Mouse (Mus musculus) neural tube, embryonic 13.5 days (tissue): ENCODE measurements at regions not wholly inside any gene's neighbourhood (a gene's known extent, or its start where the extent isn't known, plus 50 kb on each side); places are given as distances from the start of the nearest gene placed in this dataset.

Experiments used
- ATAC-seq: fragments of 200-750 bp; cut with Nextera tagmentation; 2 replicates; pipeline ENCODE4 v1.8.0; 2017; ENCODE audit warnings: low read depth, mild to moderate bottlenecking, moderate TSS enrichment, moderate library complexity
- H3K27ac ChIP-seq: fragments of 300-500 bp; sonication (generic); replicated peaks from 2 replicates; pipeline ENCODE4 v1.5.1; 2015; ENCODE audit warnings: moderate library complexity, mild to moderate bottlenecking, inconsistent platforms
- H3K27me3 ChIP-seq: fragments of 300-500 bp; sonication (generic); 2 replicates; pipeline ENCODE4 v1.6.1; 2015; ENCODE audit warnings: mild to moderate bottlenecking, inconsistent platforms
- H3K36me3 ChIP-seq: fragments of 300-500 bp; sonication (generic); 2 replicates; pipeline ENCODE4 v1.6.1; 2015; ENCODE audit warnings: mild to moderate bottlenecking, inconsistent platforms
- H3K4me1 ChIP-seq: fragments of 300-500 bp; sonication (generic); replicated peaks from 2 replicates; pipeline ENCODE4 v1.6.1; 2015; ENCODE audit warnings: inconsistent platforms
- H3K4me2 ChIP-seq: fragments of 300-500 bp; sonication (generic); 2 replicates; pipeline ENCODE4 v1.6.1; 2015; ENCODE audit warnings: inconsistent platforms, mild to moderate bottlenecking, moderate library complexity
- H3K4me3 ChIP-seq: fragments of 300-500 bp; sonication (generic); 2 replicates; pipeline ENCODE4 v1.5.1; 2015; ENCODE audit warnings: mild to moderate bottlenecking, inconsistent platforms
- H3K9ac ChIP-seq: fragments of 300-500 bp; sonication (generic); 2 replicates; pipeline ENCODE4 v1.6.1; 2015; ENCODE audit warnings: moderate library complexity, mild to moderate bottlenecking, inconsistent platforms
- H3K9me3 ChIP-seq: fragments of 300-500 bp; sonication (generic); 2 replicates; pipeline ENCODE4 v1.6.1; 2016; ENCODE audit warnings: inconsistent platforms
- WGBS: fragments of 180-500 bp; shearing (Covaris S2); methylation state at CpG from one replicate; pipeline ENCODE4 v1.1.7; 2015; 5-methylcytosine and 5-hydroxymethylcytosine counted together

DNA sequence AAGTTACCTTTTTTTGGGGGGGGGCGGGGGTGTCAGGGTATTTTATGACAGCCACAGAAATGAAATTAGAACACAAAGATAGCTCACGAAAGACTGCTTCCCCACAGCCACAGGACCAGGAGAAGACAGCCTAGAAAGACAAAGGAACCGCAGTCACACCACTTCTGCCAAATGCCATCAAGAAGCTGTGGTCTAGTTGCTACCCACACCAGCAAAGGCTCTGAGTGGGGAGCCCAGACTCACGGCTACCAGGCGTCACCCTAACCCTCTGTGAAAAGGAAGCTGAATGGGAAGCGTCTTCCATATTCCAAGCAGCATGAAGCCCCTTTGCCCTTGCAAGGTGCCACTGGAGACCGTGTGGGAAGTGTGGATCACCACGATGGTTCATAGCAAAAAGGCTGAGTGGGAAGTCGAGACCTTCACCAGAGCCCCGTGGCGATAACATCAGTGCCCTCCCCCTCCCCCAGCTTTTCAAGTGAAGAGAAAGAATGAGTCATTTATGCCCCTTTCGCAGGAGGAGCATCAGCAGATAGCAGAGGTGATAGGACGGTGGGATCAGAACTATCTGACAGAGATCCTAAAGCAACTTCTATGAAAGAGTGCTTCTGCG lies 91.3 kb upstream of the Spdye4c start:
- Histone ChIP-seq H3K9ac (no peak overlapping the region), H3K27me3 (no peaks in the 10 kb centered on the region), H3K4me1 (no peaks in the 10 kb centered on the region), H3K27ac (no peak overlapping the region), H3K4me3 (no peak overlapping the region), H3K9me3 (no peaks in the 10 kb centered on the region), H3K4me2 (no peak overlapping the region), H3K36me3 (no peaks in the 10 kb centered on the region)
- 87% methylated on average over 14 of the region's 14 CpGs for WGBS
- ATAC-seq = no peak

GRCm38 (mm10) chr2:128502676-128503075 lies 88.3 kb upstream of the Spdye4c start:
- ATAC-seq = no peak
- 79% methylated on average over 4 of the region's 4 CpGs for WGBS

GRCm38 (mm10) chr2:128503136-128503935 lies 87.7 kb upstream of the Spdye4c start:
- Histone ChIP-seq H3K27ac (no peak overlapping the region), H3K4me2 (no peak overlapping the region), H3K9me3 (no peaks in the 10 kb centered on the region), H3K9ac (no peak overlapping the region), H3K4me3 (no peak overlapping the region), H3K4me1 (no peaks in the 10 kb centered on the region), H3K27me3 (no peaks in the 10 kb centered on the region), H3K36me3 (no peaks in the 10 kb centered on the region)
- 82% methylated on average over 2 of the region's 2 CpGs for WGBS
- ATAC-seq = no peak

More at GRCm38 (mm10) chr2:128502676-128503075, 88.3 kb upstream of the Spdye4c start:
- no peak overlapping the region for H3K4me3 ChIP-seq
- no peaks in the 10 kb centered on the region for H3K27me3 ChIP-seq
- H3K9ac ChIP-seq = no peak overlapping the region
- no peaks in the 10 kb centered on the region for H3K4me1 ChIP-seq
- no peaks in the 10 kb centered on the region for H3K36me3 ChIP-seq
- no peak overlapping the region for H3K4me2 ChIP-seq
- H3K9me3 ChIP-seq = no peaks in the 10 kb centered on the region
- H3K27ac ChIP-seq = no peak overlapping the region

DNA sequence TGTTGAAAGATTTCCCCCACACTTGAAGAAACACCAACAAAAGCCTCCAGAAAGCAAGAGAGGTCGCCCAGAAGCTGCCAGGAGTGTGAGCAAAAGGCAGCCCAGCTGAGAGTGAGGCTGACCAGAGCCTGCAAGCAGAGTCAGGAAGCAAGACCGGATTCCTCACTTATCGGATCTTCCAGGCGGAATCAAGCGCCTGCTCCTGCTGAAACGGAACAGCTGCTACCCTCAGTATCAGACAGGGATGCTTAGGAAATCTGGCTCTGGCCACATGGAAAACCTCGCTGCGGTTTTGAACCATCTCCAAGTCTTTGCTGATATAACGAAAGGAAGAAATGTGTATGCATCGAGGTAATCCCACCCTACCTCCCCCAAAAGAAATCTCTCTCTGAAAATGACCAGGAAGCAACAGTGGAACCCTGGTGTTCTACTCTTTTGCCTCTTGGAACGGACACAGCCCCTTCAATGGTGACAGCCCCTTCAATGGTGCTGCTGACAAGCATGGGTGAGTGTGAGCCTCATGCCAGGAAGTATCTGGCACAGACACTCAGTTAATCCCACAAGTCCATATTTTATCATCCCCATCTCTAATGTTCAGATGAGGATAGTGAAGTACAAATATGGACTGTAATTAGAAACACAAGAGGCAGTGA lies 83.3 kb upstream of the Spdye4c start:
- 76% methylated on average over 11 of the region's 11 CpGs for WGBS

DNA sequence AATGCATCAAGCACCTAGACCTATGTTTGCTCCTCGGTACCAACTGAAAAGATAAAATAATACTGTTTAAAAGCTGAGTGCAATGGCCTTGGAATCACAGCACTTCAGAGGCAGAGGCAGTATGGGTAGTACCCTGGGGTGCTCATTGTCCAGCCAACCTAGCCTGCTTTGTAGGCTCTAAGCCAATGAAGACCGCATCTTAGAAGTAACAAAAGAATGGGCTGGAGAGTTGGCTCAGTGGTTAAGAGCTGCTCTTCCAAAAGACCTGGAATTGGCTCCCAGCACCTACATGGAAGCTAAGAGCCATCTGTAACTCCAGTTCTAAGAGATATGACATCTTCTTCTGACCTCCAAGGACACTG lies 82.8 kb upstream of the Spdye4c start:
- Histone ChIP-seq H3K36me3 (no peaks in the 10 kb centered on the region), H3K9me3 (no peaks in the 10 kb centered on the region), H3K9ac (no peak overlapping the region), H3K4me3 (no peak overlapping the region), H3K27me3 (no peaks in the 10 kb centered on the region), H3K27ac (no peak overlapping the region), H3K4me2 (no peak overlapping the region), H3K4me1 (no peaks in the 10 kb centered on the region)
- 81% methylated on average over 2 of the region's 2 CpGs for WGBS
- no peak for ATAC-seq

More for the DNA sequence above, 83.3 kb upstream of the Spdye4c start:
- ATAC-seq = no peak
- Histone ChIP-seq H3K9ac (no peak overlapping the region), H3K27ac (no peak overlapping the region), H3K9me3 (no peaks in the 10 kb centered on the region), H3K4me2 (no peak overlapping the region), H3K4me3 (no peak overlapping the region), H3K4me1 (no peaks in the 10 kb centered on the region), H3K27me3 (no peaks in the 10 kb centered on the region), H3K36me3 (no peaks in the 10 kb centered on the region)

DNA sequence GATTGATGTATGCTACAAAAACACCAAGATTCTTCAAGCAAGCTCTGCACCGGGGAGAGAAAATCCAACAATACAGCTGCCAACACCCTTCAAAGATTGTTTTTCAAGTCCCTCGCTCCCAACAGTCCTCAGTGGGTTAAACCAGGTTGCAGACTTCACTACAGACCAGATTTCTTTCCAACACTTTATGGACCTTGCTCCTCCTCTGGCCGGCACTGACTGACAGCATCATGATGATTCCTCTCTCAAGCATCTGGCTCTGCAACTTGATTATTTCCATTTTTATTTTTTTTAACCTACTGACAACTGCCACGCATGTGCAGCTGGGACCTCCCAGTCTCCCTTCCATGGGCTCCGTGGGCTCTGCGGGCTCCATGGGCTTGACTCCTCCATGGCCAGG lies 79.7 kb upstream of the Spdye4c start:
- Histone ChIP-seq H3K4me2 (no peak overlapping the region), H3K27me3 (no peaks in the 10 kb centered on the region), H3K9ac (no peak overlapping the region), H3K4me1 (no peaks in the 10 kb centered on the region), H3K36me3 (no peaks in the 10 kb centered on the region), H3K4me3 (no peak overlapping the region), H3K27ac (no peak overlapping the region), H3K9me3 (no peaks in the 10 kb centered on the region)
- 73% methylated on average over 6 of the region's 6 CpGs for WGBS
- no peak for ATAC-seq

GRCm38 (mm10) chr2:128512852-128513251 lies 78.2 kb upstream of the Spdye4c start:
- H3K4me2 ChIP-seq = no peak overlapping the region
- no peak for ATAC-seq
- H3K27ac ChIP-seq = no peak overlapping the region
- H3K36me3 ChIP-seq = no peaks in the 10 kb centered on the region
- no peaks in the 10 kb centered on the region for H3K4me1 ChIP-seq
- no peak overlapping the region for H3K4me3 ChIP-seq
- 80% methylated on average over 6 of the region's 6 CpGs for WGBS
- H3K27me3 ChIP-seq = no peaks in the 10 kb centered on the region
- H3K9me3 ChIP-seq = no peaks in the 10 kb centered on the region
- no peak overlapping the region for H3K9ac ChIP-seq

- no peak overlapping the region for H3K9ac ChIP-seq
- ATAC-seq = no peak
- 86% methylated on average over 17 of the region's 17 CpGs for WGBS
- no peaks in the 10 kb centered on the region for H3K4me1 ChIP-seq
- no peak overlapping the region for H3K27ac ChIP-seq
- no peaks in the 10 kb centered on the region for H3K36me3 ChIP-seq
- H3K4me3 ChIP-seq = no peak overlapping the region
- no peaks in the 10 kb centered on the region for H3K27me3 ChIP-seq
- no peak overlapping the region for H3K4me2 ChIP-seq
- H3K9me3 ChIP-seq = no peaks in the 10 kb centered on the region
These were observed 76.3 kb upstream of the Spdye4c start for GRCm38 (mm10) chr2:128514463-128515290.

- WGBS = 81% methylated on average over 5 of the region's 5 CpGs
- H3K36me3 ChIP-seq = no peaks in the 10 kb centered on the region
- no peak for ATAC-seq
These were observed 75.3 kb upstream of the Spdye4c start for GRCm38 (mm10) chr2:128515701-128516100.

GRCm38 (mm10) chr2:128516694-128517093 lies 74.3 kb upstream of the Spdye4c start:
- Histone ChIP-seq H3K4me2 (no peak overlapping the region), H3K9ac (no peak overlapping the region), H3K4me1 (no peaks in the 10 kb centered on the region), H3K36me3 (no peaks in the 10 kb centered on the region), H3K4me3 (no peak overlapping the region), H3K27me3 (no peaks in the 10 kb centered on the region), H3K9me3 (no peaks in the 10 kb centered on the region), H3K27ac (no peak overlapping the region)
- WGBS = 82% methylated on average over 9 of the region's 9 CpGs
- ATAC-seq = no peak

More at GRCm38 (mm10) chr2:128515701-128516100, 75.3 kb upstream of the Spdye4c start:
- Histone ChIP-seq H3K9me3 (no peaks in the 10 kb centered on the region), H3K4me1 (no peaks in the 10 kb centered on the region), H3K4me3 (no peak overlapping the region), H3K27ac (no peak overlapping the region), H3K9ac (no peak overlapping the region), H3K27me3 (no peaks in the 10 kb centered on the region), H3K4me2 (no peak overlapping the region)

DNA sequence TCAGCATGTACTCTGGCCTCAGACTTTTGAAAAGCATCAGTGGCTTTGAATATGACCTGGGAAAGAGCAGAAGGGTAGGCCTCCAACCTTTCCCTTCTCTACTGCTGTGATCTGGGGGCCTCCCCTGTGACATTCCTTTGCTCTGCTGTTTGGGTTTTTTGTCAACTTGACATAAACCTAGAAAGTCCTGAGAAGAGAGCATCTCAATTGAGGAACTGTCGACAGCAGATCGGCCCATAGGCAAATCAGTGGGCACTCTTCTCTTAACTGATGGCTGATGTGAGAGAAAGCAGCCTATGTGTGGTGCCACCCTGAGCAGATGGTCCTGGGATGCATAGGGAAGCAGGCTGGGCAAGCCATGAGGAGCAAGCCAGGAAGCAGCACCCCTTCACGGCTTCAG lies 72.9 kb upstream of the Spdye4c start:
- no peak overlapping the region for H3K4me2 ChIP-seq
- H3K27ac ChIP-seq = no peak overlapping the region
- no peaks in the 10 kb centered on the region for H3K4me1 ChIP-seq
- ATAC-seq = no peak
- H3K9ac ChIP-seq = no peak overlapping the region
- no peak overlapping the region for H3K4me3 ChIP-seq
- no peaks in the 10 kb centered on the region for H3K36me3 ChIP-seq
- H3K9me3 ChIP-seq = no peaks in the 10 kb centered on the region
- WGBS = 96% methylated on average over 3 of the region's 3 CpGs
- no peaks in the 10 kb centered on the region for H3K27me3 ChIP-seq
